Mouse (Mus musculus) left cerebral cortex, adult 9 months (tissue): Measurements from ENCODE around the gene Supt4a.

Experiments
- DNase-seq, 2 experiments: peaks; one replicate each; pipeline ENCODE4 v3.0.0; 2022; ENCODE audit warnings: low spot score in 2 of 2

The Supt4a gene

GRCm38 (mm10) chr11:87737175-87737740 is at the start of gene Supt4a:
TSS of gene Supt4a (plus strand) at chr11:87737552.
- peak; percentile 73 to 92 for DNase-seq

DNA sequence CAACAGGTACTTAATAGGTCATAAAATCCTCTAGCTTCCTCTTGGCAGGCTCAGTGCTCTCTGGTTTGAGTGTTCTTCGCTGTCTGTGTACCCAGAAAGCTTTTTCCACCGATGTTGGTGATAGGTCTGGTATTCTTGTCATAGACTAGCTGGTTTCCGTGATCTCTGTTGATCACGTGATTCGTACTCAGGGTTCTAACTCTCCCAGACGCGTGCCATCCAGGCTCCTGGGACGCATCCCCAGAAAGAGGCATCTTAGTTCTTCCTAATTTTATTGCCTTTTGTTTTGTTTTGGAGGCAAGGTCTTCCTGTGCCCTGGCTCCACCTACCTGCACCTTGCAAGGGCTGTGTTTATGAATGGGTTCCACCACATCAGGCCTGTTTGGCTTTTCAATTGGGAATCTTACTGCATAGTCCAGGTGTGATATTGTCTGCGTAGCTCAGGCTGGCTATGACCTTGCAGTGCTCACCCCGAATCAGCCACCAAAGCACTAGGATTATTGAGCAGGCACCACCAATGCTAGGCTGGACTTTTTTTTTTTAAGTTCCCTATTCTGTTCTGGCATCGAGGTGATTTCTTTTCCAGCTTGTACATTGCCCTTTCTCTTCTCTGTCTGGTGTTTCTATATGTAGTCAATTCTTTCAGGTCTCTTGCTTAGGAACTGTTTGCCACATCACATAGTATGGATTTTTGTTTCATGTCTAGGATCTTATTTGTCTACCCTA is 48.7 kb upstream of the Supt4a start:
- no peak for DNase-seq

GRCm38 (mm10) chr11:87689402-87689808 is 47.9 kb upstream of the Supt4a start:
- peak in 1 of 2 experiments; percentile 7 for DNase-seq

DNA sequence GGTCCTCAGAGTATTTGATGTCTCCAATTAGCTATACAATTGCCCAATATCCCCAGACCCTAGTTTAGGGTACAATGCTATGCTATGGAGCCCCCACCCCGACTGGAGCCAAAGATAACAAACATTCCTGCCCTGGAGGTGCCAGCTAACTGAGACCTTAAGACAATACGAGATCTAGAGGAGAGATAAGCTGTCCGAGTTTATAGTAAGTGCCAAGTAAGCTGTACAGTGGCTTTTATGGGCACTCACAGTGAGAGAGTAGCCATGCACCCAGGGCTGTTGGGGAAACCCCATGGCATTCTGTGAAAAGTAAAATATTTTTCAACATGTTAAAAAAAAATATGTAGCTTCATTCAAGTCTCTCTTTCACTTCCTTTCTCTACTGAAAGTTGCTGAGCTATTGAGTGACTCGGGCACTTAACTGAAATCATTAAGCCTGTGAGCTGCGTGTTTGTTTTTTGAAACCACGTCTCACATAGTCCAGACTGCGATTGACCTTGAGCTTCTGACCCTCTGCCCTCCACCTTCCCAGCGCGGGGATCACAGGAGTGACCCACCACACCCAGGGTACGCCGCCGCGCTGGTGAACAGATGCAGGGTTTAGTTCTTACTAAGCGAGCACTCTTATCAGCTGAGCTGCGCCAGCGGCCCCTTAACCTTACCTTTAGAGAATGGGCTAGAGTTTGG is 47.2 kb upstream of the Supt4a start:
- no peak for DNase-seq

GRCm38 (mm10) chr11:87697131-87697682 is 40.1 kb upstream of the Supt4a start:
- no peak for DNase-seq

DNA sequence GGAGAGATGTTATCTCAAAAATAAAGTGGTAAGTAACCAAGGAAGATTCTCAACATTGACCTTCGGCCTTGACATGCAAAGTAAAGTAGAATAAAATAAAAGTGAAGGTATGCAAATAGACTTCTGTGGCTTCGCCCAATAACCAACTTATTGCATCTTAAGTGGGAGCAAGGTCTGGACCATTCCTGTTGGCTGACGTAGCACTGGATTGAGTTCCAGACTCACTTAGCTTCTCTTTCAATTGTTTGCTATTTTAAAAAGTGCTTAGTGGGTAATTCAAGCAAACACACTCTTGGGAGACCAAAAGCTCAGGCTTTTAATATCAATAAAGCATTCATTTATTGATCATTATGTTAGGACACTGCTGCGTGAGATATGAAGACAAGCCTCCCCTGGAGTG is 39.2 kb upstream of the Supt4a start:
- no peak for DNase-seq

- DNase-seq = no peak
These were observed 36.2 kb upstream of the Supt4a start for GRCm38 (mm10) chr11:87701108-87701507.

DNA sequence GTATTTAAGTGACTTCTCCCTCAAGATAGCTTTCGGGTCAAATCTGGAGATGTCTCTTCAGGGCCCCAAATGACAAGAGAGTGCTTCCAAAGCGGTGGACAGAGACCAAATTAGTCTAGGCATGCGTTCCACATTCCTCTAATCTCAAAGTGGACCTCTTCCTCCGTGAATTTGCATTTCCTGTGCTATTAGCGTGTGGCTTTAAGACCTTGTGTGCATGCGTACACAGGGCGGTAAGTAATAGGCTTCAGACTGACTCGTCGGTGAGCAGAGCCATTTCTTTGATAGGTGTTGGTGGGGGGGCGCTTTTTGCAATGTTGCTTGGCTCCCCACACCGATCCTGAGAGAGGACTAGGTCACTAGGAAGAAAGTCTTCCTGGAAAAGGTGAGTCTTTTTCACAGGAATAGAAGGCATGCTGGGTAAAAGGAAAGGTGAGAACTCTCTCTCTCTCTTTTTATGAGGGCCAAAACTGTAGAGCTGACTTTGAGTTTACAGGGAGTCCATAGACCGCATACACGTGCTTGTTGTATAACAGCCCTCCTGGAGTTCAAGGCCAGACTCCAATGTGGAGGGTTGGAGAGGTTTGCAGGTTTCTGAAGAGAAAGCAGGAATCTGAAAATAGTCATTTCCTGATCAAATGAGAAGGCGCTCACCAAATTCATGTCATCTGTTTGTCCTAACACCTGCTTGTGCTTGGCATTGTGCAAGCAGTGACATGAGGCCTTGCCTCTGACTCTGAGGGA is 35.3 kb upstream of the Supt4a start:
- DNase-seq = no peak

- no peak for DNase-seq
These were observed 33.7 kb upstream of the Supt4a start for GRCm38 (mm10) chr11:87703654-87704053.

- DNase-seq = no peak
These were observed 33.1 kb upstream of the Supt4a start for GRCm38 (mm10) chr11:87704289-87704688.

DNA sequence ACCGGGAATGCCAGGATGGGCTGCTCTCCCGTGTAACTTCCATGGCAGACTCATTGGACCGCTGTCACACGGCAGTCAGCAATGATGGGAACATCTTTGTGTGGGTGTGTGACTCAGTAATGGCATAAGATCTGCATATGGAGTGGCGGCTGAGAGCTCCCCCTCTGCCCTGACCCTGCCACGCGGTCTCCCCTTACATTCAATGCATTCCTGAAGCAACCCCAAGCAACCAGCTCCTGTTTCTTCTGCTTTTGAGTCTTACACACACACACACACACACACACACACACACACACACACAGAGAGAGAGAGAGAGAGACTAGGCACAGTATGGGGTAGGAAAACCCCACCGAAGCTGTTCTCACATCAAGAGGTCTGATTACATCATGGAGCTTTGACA is 29.8 kb upstream of the Supt4a start:
- DNase-seq = no peak

- DNase-seq = no peak
These were observed 28.4 kb upstream of the Supt4a start for GRCm38 (mm10) chr11:87708979-87709378.

DNA sequence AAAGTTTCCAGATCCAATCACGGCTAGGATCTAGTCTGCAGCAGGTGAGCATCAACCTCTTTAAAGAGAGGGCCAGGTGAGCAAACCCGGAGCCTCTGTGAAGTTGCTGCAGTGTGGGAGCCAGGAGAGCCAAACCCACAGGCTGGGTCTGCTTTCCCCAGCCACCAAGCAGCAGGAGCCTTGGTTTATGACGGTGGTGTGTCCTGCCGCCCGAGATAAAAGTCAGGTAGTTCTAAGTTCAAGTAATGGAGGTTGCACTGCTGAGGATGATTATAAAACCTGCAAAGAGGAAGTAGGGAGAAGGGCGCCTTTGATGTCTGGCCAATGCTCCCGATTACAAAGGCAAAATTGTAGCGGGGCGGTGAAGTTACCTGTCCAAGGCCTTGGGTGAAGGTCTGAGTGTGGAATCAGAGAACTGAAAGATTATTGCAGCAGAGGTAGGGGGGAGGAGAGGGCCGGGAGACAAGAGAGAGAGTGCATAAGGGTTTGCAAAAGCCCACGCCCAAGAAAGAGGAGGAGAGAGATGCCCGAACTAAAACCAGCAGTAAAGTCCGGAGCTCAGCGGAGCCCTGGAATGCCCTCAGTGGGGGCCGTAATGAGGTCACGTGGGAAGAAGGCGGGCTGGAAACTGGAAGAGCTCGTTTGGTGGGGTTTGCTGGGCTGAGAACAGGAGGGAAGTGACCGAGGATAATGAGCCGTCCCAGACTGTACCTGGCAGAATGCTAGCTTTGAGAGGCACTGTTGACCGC is 27.7 kb upstream of the Supt4a start:
- DNase-seq = no peak

- no peak for DNase-seq
These were observed 27.1 kb upstream of the Supt4a start for GRCm38 (mm10) chr11:87710262-87710615.

GRCm38 (mm10) chr11:87712188-87712587 is 25.2 kb upstream of the Supt4a start:
- DNase-seq = no peak

- DNase-seq = no peak
These were observed 21.4 kb upstream of the Supt4a start for GRCm38 (mm10) chr11:87715999-87716398.

DNA sequence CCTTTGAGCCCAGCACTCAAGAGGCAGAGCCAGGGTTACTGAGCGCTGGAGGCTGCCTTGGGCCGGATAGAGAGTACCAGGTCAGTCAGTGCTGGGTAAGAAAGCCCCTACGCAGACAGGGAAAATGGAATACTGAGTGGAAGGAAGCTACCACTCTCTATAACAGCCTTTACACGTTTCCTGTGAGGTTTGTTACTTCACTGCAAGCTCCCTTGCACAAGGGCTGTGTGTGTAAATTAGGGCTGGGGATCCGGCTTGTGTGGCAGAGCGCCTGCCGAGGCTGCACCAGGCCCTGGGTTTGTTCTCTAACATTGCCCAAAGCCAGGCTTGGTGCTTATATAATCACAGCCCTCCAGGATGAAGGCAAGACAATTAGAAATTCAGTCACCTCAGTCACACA is 17.8 kb upstream of the Supt4a start:
- DNase-seq = no peak

GRCm38 (mm10) chr11:87720324-87720723 is 17.0 kb upstream of the Supt4a start:
- DNase-seq = no peak

GRCm38 (mm10) chr11:87720839-87721238 is 16.5 kb upstream of the Supt4a start:
- no peak for DNase-seq

DNA sequence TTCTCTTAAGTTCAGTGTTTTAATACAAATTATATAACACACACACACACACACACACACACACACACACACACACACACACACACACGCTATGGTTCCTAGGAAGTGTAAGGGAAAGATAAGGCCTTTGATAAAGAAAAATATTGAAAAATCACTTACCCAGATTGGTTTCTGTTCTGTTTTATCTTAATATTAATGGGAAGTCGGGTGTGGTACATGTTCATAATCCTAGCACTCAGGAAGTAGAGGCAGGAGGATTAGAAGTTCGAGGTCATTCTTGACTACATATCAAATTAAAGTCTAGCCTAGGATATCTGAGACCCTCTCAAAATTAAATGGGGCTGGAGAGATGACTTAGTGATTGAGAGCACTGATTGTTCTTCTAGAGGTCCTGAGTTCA is 15.2 kb upstream of the Supt4a start:
- DNase-seq = no peak

GRCm38 (mm10) chr11:87722891-87723290 is 14.5 kb upstream of the Supt4a start:
- DNase-seq = no peak
